Mouse (Mus musculus): ENCODE measurements around the gene Arid2.
"Not testable (repeated sequence)": the region's sequence is repeated elsewhere in the genome, so short reads cannot be mapped to it uniquely, and the experiment has no call there.

Gene Arid2

GRCm38 (mm10) chr15:96286015-96286934, 1.0 kb upstream of the Arid2 start:
- DNase-seq: peak; percentile 95

GRCm38 (mm10) chr15:96286935-96287292, 404 bp upstream of the Arid2 start:
- no peak for DNase-seq

- peak; percentile 50 for DNase-seq
Observed at GRCm38 (mm10) chr15:96287976-96288835, 888 bp downstream of the Arid2 start.

GRCm38 (mm10) chr15:96288836-96289390, 1.6 kb downstream of the Arid2 start:
- peak; percentile 33 for DNase-seq

- no peak for DNase-seq
Observed at GRCm38 (mm10) chr15:96290001-96290400, 2.7 kb downstream of the Arid2 start.

GRCm38 (mm10) chr15:96293444-96293843, 6.1 kb downstream of the Arid2 start:
- no peak for DNase-seq

- no peak for DNase-seq
Observed at GRCm38 (mm10) chr15:96297078-96297590, 9.8 kb downstream of the Arid2 start.

GRCm38 (mm10) chr15:96297623-96298188, 10.4 kb downstream of the Arid2 start:
- no peak for DNase-seq

GRCm38 (mm10) chr15:96309310-96309709, 22.0 kb downstream of the Arid2 start:
- no peak for DNase-seq

GRCm38 (mm10) chr15:96312902-96313301, 25.6 kb downstream of the Arid2 start:
- no peak for DNase-seq

- DNase-seq: no peak
Observed at GRCm38 (mm10) chr15:96315664-96316063, 28.3 kb downstream of the Arid2 start.

GRCm38 (mm10) chr15:96319335-96319734, 32.0 kb downstream of the Arid2 start:
- peak; percentile 56 for DNase-seq

- no peak for DNase-seq
Observed at GRCm38 (mm10) chr15:96325726-96326328, 38.5 kb downstream of the Arid2 start.

- not testable (repeated sequence) for DNase-seq
Observed at GRCm38 (mm10) chr15:96328722-96329121, 41.4 kb downstream of the Arid2 start.

- DNase-seq: no peak
Observed at GRCm38 (mm10) chr15:96330536-96330935, 43.2 kb downstream of the Arid2 start.

GRCm38 (mm10) chr15:96332468-96333213, 45.3 kb downstream of the Arid2 start:
- DNase-seq: no peak

- no peak for DNase-seq
Observed at GRCm38 (mm10) chr15:96333350-96333749, 46.0 kb downstream of the Arid2 start.

- DNase-seq: no peak
Observed at GRCm38 (mm10) chr15:96340924-96341323, 53.6 kb downstream of the Arid2 start.

GRCm38 (mm10) chr15:96342097-96342496, 54.8 kb downstream of the Arid2 start:
- no peak for DNase-seq

- DNase-seq: no peak
Observed at GRCm38 (mm10) chr15:96342871-96343270, 55.6 kb downstream of the Arid2 start.

GRCm38 (mm10) chr15:96344591-96345285, 57.4 kb downstream of the Arid2 start:
- DNase-seq: no peak

Measured in cerebellum, adult 9-10 months (tissue).